Mouse (Mus musculus) spleen, postnatal 0 days (tissue): Measurements from ENCODE around the gene Gm13283. TPM values are rescaled to one million over a fixed set of nuclear protein-coding genes. Genes with fewer than 3 reads are reported as not detected.

Source experiments
- polyA plus RNA-seq: library from polyadenylated mRNA; unstranded; fragments of >200 nt; fragmentation: Nextera tagmentation; extraction: Ambion mirVana; gene quantifications from 2 replicates; pipeline ENCODE4 v1.2.1, GENCODE M21; 2015

Gene Gm13283
- polyA plus RNA-seq: 0.17 and 0.19 TPM in 2 replicates

DNA sequence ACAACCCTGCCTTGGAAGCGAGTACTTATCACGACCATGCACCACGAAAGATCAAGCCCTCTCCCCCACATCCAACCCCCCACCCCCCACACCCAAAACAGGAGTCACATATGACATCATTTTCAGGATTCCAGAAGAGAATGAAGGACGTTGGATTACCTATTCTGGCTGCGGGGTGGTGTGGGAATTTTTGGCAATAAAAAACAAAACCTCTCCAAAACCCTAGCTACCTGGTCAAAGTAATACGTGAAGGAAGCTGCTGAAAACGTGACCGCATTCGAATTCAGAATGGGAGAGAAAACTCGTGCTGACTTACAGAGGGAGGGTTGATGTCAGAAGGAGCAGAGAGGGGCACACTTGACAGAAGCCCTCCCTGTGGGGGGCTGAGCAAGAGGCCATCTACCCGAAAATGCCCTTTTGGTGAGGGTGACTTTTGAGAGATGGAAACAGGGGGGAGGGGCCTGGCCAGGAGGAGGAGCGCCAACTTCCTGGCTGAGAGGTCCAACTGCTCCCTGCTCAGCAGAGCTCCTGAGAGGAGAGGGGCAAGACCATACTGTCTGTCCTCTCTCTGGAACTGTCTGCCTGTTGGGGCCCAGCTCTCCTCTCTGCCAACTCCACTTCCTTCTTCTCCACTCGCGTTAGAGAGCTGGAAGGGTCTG, at the start of gene Gm13283:
TSS of gene Gm13283 (plus strand) at position 510 of the 659 bp plus-strand sequence.

DNA sequence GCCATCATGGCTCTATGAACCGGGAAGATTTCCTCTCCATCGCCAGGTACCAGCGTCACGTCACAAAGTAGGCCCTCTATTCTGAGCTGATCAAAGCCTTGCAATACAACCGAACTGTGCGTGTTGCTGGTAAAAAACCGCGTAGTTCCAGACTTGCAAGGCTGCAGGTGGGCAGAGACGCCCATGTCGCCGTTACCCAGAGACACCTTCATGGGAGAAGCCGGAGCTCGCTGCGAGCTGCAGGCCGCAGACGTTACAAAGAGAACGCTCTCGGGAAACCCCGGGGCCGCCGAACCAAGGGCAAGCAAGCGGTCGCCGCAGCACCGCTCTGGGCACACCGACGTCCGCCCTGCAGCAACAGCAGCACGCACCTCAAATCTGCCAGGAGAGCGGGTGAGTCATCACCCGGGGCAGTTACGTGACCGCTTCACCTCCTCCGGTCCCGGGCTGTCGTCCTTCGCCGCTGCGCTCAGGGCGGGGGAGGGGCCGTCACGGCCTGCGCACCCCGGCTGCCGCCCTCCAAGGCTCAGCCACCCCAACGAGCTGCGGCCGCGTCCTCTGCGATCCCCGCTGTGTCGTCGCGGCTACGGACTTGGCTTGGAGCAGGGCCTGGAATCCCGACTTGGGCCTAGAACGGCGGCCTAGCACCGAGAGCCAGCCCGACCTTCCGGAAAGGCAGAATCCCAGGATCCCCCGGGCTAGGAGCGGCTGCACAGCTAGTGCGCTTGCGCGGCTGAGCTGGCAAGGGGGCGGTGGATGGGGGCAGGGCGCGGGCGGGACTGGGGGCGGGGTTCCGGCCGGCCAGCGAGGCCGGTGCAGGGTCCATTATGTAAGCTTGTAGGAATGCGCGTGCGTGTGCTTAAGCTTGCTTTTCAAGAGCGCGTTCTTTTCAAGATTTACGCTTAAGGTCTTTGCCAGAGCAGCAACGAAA, 37.9 kb upstream of the Gm13283 start, which contains the start of the genes Gm26566 and Klhl9:
TSS of gene Gm26566 (plus strand) at position 15 of the 931 bp plus-strand sequence.
TSS of gene Klhl9 (minus strand) at position 675 of the 931 bp plus-strand sequence.

DNA sequence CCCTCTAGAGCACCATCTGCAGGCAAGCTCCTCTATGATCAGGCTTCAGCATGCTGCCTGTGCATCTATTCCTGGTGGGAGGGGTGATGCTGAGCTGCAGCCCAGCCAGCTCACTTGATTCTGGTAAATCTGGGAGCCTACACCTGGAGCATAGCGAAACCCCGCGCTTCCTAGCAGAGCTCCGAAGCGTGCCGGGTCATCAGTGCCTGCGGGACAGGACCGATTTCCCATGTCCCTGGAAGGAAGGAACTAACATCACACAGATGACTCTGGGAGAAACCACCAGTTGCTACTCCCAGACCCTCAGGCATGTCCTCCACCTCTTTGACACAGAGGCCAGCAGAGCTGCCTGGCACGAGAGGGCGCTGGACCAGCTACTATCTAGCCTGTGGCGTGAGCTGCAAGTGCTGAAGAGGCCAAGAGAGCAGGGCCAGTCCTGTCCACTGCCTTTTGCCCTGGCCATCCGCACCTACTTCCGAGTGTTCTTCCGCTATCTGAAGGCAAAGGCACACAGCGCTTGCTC, 5.0 kb upstream of the Gm13283 start, which contains the start of gene Gm13271:
TSS of gene Gm13271 (plus strand) at position 51 of the 523 bp plus-strand sequence.

DNA sequence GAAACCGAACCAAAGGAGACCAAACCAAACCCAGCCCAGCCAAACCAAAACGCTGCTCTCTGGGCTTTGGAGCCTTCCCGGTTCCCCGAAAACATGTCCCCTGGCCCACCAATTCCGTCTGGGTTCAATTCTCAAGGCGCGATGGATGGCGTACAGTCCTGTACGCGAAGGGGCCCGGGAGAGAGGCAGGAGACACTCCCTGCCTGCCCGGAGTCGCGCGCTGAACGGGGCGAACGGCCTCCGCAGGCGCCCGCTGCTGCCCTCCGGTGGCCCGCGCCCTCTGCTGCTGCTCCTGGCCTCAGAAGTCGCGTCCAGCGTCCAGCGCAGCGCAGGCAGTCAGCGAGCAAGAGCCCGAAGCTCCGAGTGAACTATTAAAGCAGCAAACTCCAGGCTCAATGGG, 13.6 kb downstream of the Gm13283 start, which contains the start of gene Gm13290:
TSS of gene Gm13290 (plus strand) at position 301 of the 400 bp plus-strand sequence.

DNA sequence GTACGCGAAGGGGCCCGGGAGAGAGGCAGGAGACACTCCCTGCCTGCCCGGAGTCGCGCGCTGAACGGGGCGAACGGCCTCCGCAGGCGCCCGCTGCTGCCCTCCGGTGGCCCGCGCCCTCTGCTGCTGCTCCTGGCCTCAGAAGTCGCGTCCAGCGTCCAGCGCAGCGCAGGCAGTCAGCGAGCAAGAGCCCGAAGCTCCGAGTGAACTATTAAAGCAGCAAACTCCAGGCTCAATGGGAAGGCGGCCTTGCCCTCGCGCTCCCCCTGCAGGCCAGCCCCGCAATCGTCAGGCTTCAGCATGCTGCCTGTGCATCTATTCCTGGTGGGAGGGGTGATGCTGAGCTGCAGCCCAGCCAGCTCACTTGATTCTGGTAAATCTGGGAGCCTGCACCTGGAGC, 16.7 kb downstream of the Gm13283 start, which contains the start of gene Gm13289:
TSS of gene Gm13289 (plus strand) at position 301 of the 400 bp plus-strand sequence.

DNA sequence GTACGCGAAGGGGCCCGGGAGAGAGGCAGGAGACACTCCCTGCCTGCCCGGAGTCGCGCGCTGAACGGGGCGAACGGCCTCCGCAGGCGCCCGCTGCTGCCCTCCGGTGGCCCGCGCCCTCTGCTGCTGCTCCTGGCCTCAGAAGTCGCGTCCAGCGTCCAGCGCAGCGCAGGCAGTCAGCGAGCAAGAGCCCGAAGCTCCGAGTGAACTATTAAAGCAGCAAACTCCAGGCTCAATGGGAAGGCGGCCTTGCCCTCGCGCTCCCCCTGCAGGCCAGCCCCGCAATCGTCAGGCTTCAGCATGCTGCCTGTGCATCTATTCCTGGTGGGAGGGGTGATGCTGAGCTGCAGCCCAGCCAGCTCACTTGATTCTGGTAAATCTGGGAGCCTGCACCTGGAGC, 19.6 kb downstream of the Gm13283 start, which contains the start of gene Gm13272:
TSS of gene Gm13272 (plus strand) at position 301 of the 400 bp plus-strand sequence.

DNA sequence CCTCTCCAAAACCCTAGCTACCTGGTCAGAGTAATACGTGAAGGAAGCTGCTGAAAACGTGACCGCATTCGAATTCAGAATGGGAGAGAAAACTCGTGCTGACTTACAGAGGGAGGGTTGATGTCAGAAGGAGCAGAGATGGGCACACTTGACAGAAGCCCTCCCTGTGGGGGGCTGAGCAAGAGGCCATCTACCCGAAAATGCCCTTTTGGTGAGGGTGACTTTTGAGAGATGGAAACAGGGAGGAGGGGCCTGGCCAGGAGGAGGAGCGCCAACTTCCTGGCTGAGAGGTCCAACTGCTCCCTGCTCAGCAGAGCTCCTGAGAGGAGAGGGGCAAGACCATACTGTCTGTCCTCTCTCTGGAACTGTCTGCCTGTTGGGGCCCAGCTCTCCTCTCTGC, 21.9 kb downstream of the Gm13283 start, which contains the start of gene Ifnz:
TSS of gene Ifnz (plus strand) at position 301 of the 400 bp plus-strand sequence.

DNA sequence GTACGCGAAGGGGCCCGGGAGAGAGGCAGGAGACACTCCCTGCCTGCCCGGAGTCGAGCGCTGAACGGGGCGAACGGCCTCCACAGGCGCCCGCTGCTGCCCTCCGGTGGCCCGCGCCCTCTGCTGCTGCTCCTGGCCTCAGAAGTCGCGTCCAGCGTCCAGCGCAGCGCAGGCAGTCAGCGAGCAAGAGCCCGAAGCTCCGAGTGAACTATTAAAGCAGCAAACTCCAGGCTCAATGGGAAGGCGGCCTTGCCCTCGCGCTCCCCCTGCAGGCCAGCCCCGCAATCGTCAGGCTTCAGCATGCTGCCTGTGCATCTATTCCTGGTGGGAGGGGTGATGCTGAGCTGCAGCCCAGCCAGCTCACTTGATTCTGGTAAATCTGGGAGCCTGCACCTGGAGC, 25.5 kb downstream of the Gm13283 start, which contains the start of gene Gm13276:
TSS of gene Gm13276 (plus strand) at position 301 of the 400 bp plus-strand sequence.

DNA sequence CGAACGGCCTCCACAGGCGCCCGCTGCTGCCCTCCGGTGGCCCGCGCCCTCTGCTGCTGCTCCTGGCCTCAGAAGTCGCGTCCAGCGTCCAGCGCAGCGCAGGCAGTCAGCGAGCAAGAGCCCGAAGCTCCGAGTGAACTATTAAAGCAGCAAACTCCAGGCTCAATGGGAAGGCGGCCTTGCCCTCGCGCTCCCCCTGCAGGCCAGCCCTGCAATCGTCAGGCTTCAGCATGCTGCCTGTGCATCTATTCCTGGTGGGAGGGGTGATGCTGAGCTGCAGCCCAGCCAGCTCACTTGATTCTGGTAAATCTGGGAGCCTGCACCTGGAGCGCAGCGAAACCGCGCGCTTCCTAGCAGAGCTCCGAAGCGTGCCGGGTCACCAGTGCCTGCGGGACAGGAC, 28.5 kb downstream of the Gm13283 start, which contains the start of gene Gm13277:
TSS of gene Gm13277 (plus strand) at position 231 of the 400 bp plus-strand sequence.

DNA sequence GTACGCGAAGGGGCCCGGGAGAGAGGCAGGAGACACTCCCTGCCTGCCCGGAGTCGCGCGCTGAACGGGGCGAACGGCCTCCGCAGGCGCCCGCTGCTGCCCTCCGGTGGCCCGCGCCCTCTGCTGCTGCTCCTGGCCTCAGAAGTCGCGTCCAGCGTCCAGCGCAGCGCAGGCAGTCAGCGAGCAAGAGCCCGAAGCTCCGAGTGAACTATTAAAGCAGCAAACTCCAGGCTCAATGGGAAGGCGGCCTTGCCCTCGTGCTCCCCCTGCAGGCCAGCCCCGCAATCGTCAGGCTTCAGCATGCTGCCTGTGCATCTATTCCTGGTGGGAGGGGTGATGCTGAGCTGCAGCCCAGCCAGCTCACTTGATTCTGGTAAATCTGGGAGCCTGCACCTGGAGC, 31.3 kb downstream of the Gm13283 start, which contains the start of gene Gm13278:
TSS of gene Gm13278 (plus strand) at position 301 of the 400 bp plus-strand sequence.

DNA sequence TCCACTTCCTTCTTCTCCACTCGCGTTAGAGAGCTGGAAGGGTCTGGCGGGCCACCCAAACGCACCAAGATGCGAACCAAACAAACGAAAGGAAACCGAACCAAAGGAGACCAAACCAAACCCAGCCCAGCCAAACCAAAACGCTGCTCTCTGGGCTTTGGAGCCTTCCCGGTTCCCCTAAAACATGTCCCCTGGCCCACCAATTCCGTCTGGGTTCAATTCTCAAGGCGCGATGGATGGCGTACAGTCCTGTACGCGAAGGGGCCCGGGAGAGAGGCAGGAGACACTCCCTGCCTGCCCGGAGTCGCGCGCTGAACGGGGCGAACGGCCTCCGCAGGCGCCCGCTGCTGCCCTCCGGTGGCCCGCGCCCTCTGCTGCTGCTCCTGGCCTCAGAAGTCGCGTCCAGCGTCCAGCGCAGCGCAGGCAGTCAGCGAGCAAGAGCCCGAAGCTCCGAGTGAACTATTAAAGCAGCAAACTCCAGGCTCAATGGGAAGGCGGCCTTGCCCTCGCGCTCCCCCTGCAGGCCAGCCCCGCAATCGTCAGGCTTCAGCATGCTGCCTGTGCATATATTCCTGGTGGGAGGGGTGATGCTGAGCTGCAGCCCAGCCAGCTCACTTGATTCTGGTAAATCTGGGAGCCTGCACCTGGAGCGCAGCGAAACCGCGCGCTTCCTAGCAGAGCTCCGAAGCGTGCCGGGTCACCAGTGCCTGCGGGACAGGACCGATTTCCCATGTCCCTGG, 34.2 kb downstream of the Gm13283 start, which contains the start of gene Gm13275:
TSS of gene Gm13275 (plus strand) at position 552 of the 740 bp plus-strand sequence.

DNA sequence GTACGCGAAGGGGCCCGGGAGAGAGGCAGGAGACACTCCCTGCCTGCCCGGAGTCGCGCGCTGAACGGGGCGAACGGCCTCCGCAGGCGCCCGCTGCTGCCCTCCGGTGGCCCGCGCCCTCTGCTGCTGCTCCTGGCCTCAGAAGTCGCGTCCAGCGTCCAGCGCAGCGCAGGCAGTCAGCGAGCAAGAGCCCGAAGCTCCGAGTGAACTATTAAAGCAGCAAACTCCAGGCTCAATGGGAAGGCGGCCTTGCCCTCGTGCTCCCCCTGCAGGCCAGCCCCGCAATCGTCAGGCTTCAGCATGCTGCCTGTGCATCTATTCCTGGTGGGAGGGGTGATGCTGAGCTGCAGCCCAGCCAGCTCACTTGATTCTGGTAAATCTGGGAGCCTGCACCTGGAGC, 37.2 kb downstream of the Gm13283 start, which contains the start of gene Gm13279:
TSS of gene Gm13279 (plus strand) at position 301 of the 400 bp plus-strand sequence.

DNA sequence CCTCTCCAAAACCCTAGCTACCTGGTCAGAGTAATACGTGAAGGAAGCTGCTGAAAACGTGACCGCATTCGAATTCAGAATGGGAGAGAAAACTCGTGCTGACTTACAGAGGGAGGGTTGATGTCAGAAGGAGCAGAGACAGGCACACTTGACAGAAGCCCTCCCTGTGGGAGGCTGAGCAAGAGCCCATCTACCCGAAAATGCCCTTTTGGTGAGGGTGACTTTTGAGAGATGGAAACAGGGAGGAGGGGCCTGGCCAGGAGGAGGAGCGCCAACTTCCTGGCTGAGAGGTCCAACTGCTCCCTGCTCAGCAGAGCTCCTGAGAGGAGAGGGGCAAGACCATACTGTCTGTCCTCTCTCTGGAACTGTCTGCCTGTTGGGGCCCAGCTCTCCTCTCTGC, 39.4 kb downstream of the Gm13283 start, which contains the start of gene Gm13285:
TSS of gene Gm13285 (plus strand) at position 301 of the 400 bp plus-strand sequence.

DNA sequence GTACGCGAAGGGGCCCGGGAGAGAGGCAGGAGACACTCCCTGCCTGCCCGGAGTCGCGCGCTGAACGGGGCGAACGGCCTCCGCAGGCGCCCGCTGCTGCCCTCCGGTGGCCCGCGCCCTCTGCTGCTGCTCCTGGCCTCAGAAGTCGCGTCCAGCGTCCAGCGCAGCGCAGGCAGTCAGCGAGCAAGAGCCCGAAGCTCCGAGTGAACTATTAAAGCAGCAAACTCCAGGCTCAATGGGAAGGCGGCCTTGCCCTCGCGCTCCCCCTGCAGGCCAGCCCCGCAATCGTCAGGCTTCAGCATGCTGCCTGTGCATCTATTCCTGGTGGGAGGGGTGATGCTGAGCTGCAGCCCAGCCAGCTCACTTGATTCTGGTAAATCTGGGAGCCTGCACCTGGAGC, 43.0 kb downstream of the Gm13283 start, which contains the start of gene Gm13287:
TSS of gene Gm13287 (plus strand) at position 301 of the 400 bp plus-strand sequence.

DNA sequence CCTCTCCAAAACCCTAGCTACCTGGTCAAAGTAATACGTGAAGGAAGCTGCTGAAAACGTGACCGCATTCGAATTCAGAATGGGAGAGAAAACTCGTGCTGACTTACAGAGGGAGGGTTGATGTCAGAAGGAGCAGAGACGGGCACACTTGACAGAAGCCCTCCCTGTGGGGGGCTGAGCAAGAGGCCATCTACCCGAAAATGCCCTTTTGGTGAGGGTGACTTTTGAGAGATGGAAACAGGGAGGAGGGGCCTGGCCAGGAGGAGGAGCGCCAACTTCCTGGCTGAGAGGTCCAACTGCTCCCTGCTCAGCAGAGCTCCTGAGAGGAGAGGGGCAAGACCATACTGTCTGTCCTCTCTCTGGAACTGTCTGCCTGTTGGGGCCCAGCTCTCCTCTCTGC, 45.3 kb downstream of the Gm13283 start, which contains the start of gene Gm13288:
TSS of gene Gm13288 (plus strand) at position 301 of the 400 bp plus-strand sequence.

Other genes starting within 250 kb of the Gm13283 start
- not detected in 2 replicates for gene Ifnb1, start 237.3 kb upstream of the Gm13283 start, polyA plus RNA-seq
- gene Ifna15, start 201.9 kb upstream of the Gm13283 start, polyA plus RNA-seq: not detected in 2 replicates
- gene Ifna14, start 188.3 kb upstream of the Gm13283 start, polyA plus RNA-seq: not detected in 2 replicates
- not detected in 2 replicates for gene Ifna9, start 167.7 kb upstream of the Gm13283 start, polyA plus RNA-seq
- not detected in 2 replicates for gene Ifna12, start 156.7 kb upstream of the Gm13283 start, polyA plus RNA-seq
- not detected in 2 replicates for gene C87499, start 125.7 kb upstream of the Gm13283 start, polyA plus RNA-seq
- gene Ifna13, start 115.7 kb upstream of the Gm13283 start, polyA plus RNA-seq: not detected in 2 replicates
- not detected in 2 replicates for gene Ifna16, start 83.2 kb upstream of the Gm13283 start, polyA plus RNA-seq
- gene Ifna2, start 76.2 kb upstream of the Gm13283 start, polyA plus RNA-seq: not detected in 2 replicates
- gene Ifnab, start 68.8 kb upstream of the Gm13283 start, polyA plus RNA-seq: not detected in 2 replicates
- gene Gm26566, start 38.3 kb upstream of the Gm13283 start, polyA plus RNA-seq: 0.17 and 0.38 TPM in 2 replicates
- 23.7 and 28.8 TPM in 2 replicates for gene Klhl9, start 37.7 kb upstream of the Gm13283 start, polyA plus RNA-seq
- gene Gm13271, start 5.3 kb upstream of the Gm13283 start, polyA plus RNA-seq: not detected in 2 replicates
- gene Gm13290, start 13.7 kb downstream of the Gm13283 start, polyA plus RNA-seq: not detected in 2 replicates
- gene Gm13289, start 16.8 kb downstream of the Gm13283 start, polyA plus RNA-seq: not detected in 2 replicates
- not detected in 2 replicates for gene Gm13272, start 19.7 kb downstream of the Gm13283 start, polyA plus RNA-seq
- gene Ifnz, start 22.0 kb downstream of the Gm13283 start, polyA plus RNA-seq: 0.33 TPM in 1 of 2 replicates, not detected in the other
- gene Gm13276, start 25.6 kb downstream of the Gm13283 start, polyA plus RNA-seq: not detected in 2 replicates
- gene Gm13277, start 28.5 kb downstream of the Gm13283 start, polyA plus RNA-seq: not detected in 2 replicates
- gene Gm13278, start 31.4 kb downstream of the Gm13283 start, polyA plus RNA-seq: not detected in 2 replicates
- gene Gm13275, start 34.4 kb downstream of the Gm13283 start, polyA plus RNA-seq: not detected in 2 replicates
- not detected in 2 replicates for gene Gm13279, start 37.3 kb downstream of the Gm13283 start, polyA plus RNA-seq
- gene Gm13285, start 39.5 kb downstream of the Gm13283 start, polyA plus RNA-seq: 0.79 TPM in 1 of 2 replicates, not detected in the other
- not detected in 2 replicates for gene Gm13287, start 43.1 kb downstream of the Gm13283 start, polyA plus RNA-seq
- gene Gm13288, start 45.4 kb downstream of the Gm13283 start, polyA plus RNA-seq: not detected in 2 replicates
- gene Ifna7, start 56.1 kb downstream of the Gm13283 start, polyA plus RNA-seq: not detected in 2 replicates
- not detected in 2 replicates for gene Ifna11, start 59.8 kb downstream of the Gm13283 start, polyA plus RNA-seq
- gene Ifna6, start 67.3 kb downstream of the Gm13283 start, polyA plus RNA-seq: not detected in 2 replicates
- gene Ifna5, start 75.4 kb downstream of the Gm13283 start, polyA plus RNA-seq: not detected in 2 replicates
- not detected in 2 replicates for gene Ifna4, start 81.7 kb downstream of the Gm13283 start, polyA plus RNA-seq
- not detected in 2 replicates for gene Ifna1, start 90.0 kb downstream of the Gm13283 start, polyA plus RNA-seq
- not detected in 2 replicates for gene Ifne, start 120.1 kb downstream of the Gm13283 start, polyA plus RNA-seq